Comparison of ENCODE assay signal across 7 mouse cellular contexts in genomic region chr16:91169829-91170228, GRCm38 (mm10). TPM values are rescaled to one million over a fixed set of nuclear protein-coding genes. Genes with fewer than 3 reads are reported as not detected.
DNase-seq lines count a peak whose midpoint lies in the region; ATAC-seq lines count a peak whose summit lies in the region.

No protein-coding gene starts in this region.

- H3K27me3 ChIP-seq in forebrain, embryonic 14.5 days (replicated peaks; ENCODE audit: control insufficient read depth, insufficient read depth, low read length) = peaks cover 25% of the 10 kb centered on the region
- H3K27me3 ChIP-seq in limb, embryonic 10.5 days (ENCODE audit: low read depth, poor library complexity, severe bottlenecking) = peaks cover 79% of the 10 kb centered on the region
- H3K27me3 ChIP-seq in midbrain, embryonic 13.5 days = peaks cover 92% of the 10 kb centered on the region

- H3K9ac ChIP-seq in forebrain, embryonic 14.5 days (ENCODE audit: low read length) = peak overlapping the region; percentile 37; the same call in 1 of the 2 replicates
- no peak overlapping the region for H3K9ac ChIP-seq in midbrain, embryonic 13.5 days (replicated peaks)

- WGBS in forebrain, embryonic 14.5 days = 2% methylated on average over 16 of the region's 16 CpGs
- under 1% methylated on average over 16 of the region's 16 CpGs for WGBS in limb, embryonic 10.5 days
- under 1% methylated on average over 16 of the region's 16 CpGs for WGBS in midbrain, embryonic 13.5 days

- no peak for ATAC-seq in forebrain, embryonic 14.5 days
- ATAC-seq in midbrain, embryonic 13.5 days = no peak; the same call in 1 of the 2 replicates

- H3K4me3 ChIP-seq in forebrain, embryonic 14.5 days (ENCODE audit: low read depth, low read length) = no peak overlapping the region
- peak overlapping the region; percentile 39 for H3K4me3 ChIP-seq in limb, embryonic 10.5 days
- peak overlapping the region; percentile 13 for H3K4me3 ChIP-seq in midbrain, embryonic 13.5 days (replicated peaks)

- peaks cover 40% of the 10 kb centered on the region for H3K4me1 ChIP-seq in forebrain, embryonic 14.5 days (ENCODE audit: control insufficient read depth, insufficient read depth, low read length)
- peaks cover 38% of the 10 kb centered on the region for H3K4me1 ChIP-seq in limb, embryonic 10.5 days
- peaks cover 36% of the 10 kb centered on the region for H3K4me1 ChIP-seq in midbrain, embryonic 13.5 days (replicated peaks)

- peak; percentile 72 for DNase-seq in embryo, embryonic 9.5 days (ENCODE audit: extremely low spot score)
- no peak for DNase-seq in forebrain, embryonic 14.5 days (ENCODE audit: low spot score)
- peak; percentile 43 for DNase-seq in limb, embryonic 10.5 days (ENCODE audit: low spot score)
- DNase-seq in layer of hippocampus, adult 11-12 months (ENCODE audit: low spot score) = no peak
- no peak for DNase-seq in gastrocnemius, postnatal 25 days
- no peak for DNase-seq in gastrocnemius, postnatal 14 days

- no peaks in the 10 kb centered on the region for H3K36me3 ChIP-seq in forebrain, embryonic 14.5 days (ENCODE audit: control insufficient read depth, insufficient read depth, low read length)
- no peaks in the 10 kb centered on the region for H3K36me3 ChIP-seq in limb, embryonic 10.5 days
- no peaks in the 10 kb centered on the region for H3K36me3 ChIP-seq in midbrain, embryonic 13.5 days

- intact Hi-C loops in gastrocnemius, postnatal 14 days (cut with DNase I; ENCODE audit: low total_unique reads) = no loop called here

- H3K4me2 ChIP-seq in forebrain, embryonic 14.5 days (ENCODE audit: low read length) = peak overlapping the region; percentile 40
- H3K4me2 ChIP-seq in midbrain, embryonic 13.5 days (replicated peaks) = peak overlapping the region; percentile 49

- no peak overlapping the region; the same call in 1 of the 2 replicates for H3K27ac ChIP-seq in forebrain, embryonic 14.5 days (ENCODE audit: low read depth, low read length)
- H3K27ac ChIP-seq in limb, embryonic 10.5 days = no peak overlapping the region
- no peak overlapping the region for H3K27ac ChIP-seq in midbrain, embryonic 13.5 days

- no peaks in the 10 kb centered on the region for H3K9me3 ChIP-seq in forebrain, embryonic 14.5 days (replicated peaks; ENCODE audit: control insufficient read depth, low read length)
- H3K9me3 ChIP-seq in limb, embryonic 10.5 days (replicated peaks) = no peaks in the 10 kb centered on the region
- no peaks in the 10 kb centered on the region for H3K9me3 ChIP-seq in midbrain, embryonic 13.5 days

RNA-seq across cellular contexts. Expression of gene Olig2, which starts 55.4 kb away (rescaled TPM):
- 5.2 and 6.3 TPM in 2 replicates for polyA plus RNA-seq in forebrain, embryonic 14.5 days (2014; fragmentation: Nextera tagmentation; extraction: Ambion mirVana)
- 0.08 TPM in 1 of 2 replicates, not detected in the other for polyA plus RNA-seq in limb, embryonic 10.5 days (2016; fragmentation: Nextera tagmentation; extraction: Ambion mirVana)
- 2.8 and 4.2 TPM in 2 replicates for polyA plus RNA-seq in midbrain, embryonic 13.5 days (2015; fragmentation: Nextera tagmentation; extraction: Ambion mirVana)
- not detected for total RNA-seq in gastrocnemius, postnatal 25 days (2021)
- not detected for total RNA-seq in gastrocnemius, postnatal 14 days (2021)

Comparison
In these comparisons a context has a peak if more than half of its experiments do, and no peak if none do; other contexts are left out.
1. DNase-seq: peak in embryo, embryonic 9.5 days (single experiment) and limb, embryonic 10.5 days (single experiment); none in forebrain, embryonic 14.5 days (single experiment), layer of hippocampus, adult 11-12 months (single experiment), gastrocnemius, postnatal 25 days (single experiment) and gastrocnemius, postnatal 14 days (single experiment).